Mouse (Mus musculus) small intestine, adult 2 months (tissue): ENCODE measurements around the gene Usp21.

Source experiments
- CTCF ChIP-seq: fragments of 200-500 bp; IDR thresholded peaks from 2 replicates; pipeline ENCODE4 v1.5.1; 2012; ENCODE audit warnings: low read depth, mild to moderate bottlenecking, control low read depth, inconsistent platforms, low read length, moderate library complexity, mixed read lengths; ENCODE audit not compliant: insufficient replicate concordance, insufficient read length; ENCODE audit errors: extremely low read depth
- POLR2A ChIP-seq: fragments of 200-500 bp; IDR thresholded peaks from 2 replicates; pipeline ENCODE4 v1.6.1; 2012; ENCODE audit warnings: low read depth, mild to moderate bottlenecking, control low read depth, inconsistent platforms, low read length, moderate library complexity

DNA sequence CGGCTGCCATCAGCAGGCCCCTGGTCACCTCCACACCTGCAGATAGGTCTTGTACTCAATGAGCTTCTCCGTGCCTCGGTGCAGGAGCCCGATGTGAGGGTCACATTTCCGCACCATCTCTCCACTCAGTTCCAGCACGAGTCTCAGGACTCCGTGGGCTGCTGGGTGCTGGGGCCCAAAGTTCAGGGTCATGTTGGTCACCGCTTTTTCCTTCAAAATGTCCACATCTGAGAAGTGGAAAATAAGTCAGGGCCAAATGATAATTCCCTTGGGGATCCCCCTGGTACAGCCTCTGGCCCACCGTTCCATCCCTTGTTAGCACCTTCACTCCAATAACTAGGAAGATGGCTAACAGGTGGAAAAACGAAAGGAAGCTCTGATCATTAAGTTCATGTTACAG, 46.9 kb downstream of the Usp21 start:
- TF ChIP-seq CTCF = no peak
- no peak for TF ChIP-seq POLR2A
